Mouse (Mus musculus) brain, embryonic 18.5 days (tissue): ENCODE data around the gene Aspdh.

Experiments used
- DNase-seq: peaks from one replicate; pipeline ENCODE4 v3.0.0-alpha.2; 2012; ENCODE audit warnings: low read depth, low spot score

Gene Aspdh

GRCm38 (mm10) chr7:44497361-44498055, 32.3 kb downstream of the Aspdh start:
- DNase-seq, result no peak

GRCm38 (mm10) chr7:44498922-44499321, 33.7 kb downstream of the Aspdh start:
- DNase-seq, result no peak

GRCm38 (mm10) chr7:44500046-44500445, 34.9 kb downstream of the Aspdh start:
- DNase-seq, result no peak

- DNase-seq, result no peak
Observed at GRCm38 (mm10) chr7:44501563-44502115, 36.4 kb downstream of the Aspdh start.

- no peak for DNase-seq
Observed at GRCm38 (mm10) chr7:44507491-44507890, 42.3 kb downstream of the Aspdh start.
